Mouse (Mus musculus) c-Kit-negative CD71-positive TER-119-positive erythroid progenitor cells, embryonic 14.5 days (primary cell): ENCODE results near the gene Slc23a2.

ENCODE experiments used
- DNase-seq: peaks from one replicate; pipeline ENCODE4 v3.0.0-alpha.2; 2013; ENCODE audit warnings: low read depth, low spot score

The Slc23a2 gene

GRCm38 (mm10) chr2:132021616-132022015, 123.3 kb downstream of the Slc23a2 start:
- no peak for DNase-seq

GRCm38 (mm10) chr2:132020991-132021541, 123.8 kb downstream of the Slc23a2 start:
- no peak for DNase-seq

- DNase-seq = no peak
Measured at GRCm38 (mm10) chr2:132020420-132020819, 124.5 kb downstream of the Slc23a2 start.

GRCm38 (mm10) chr2:132019372-132019811, 125.5 kb downstream of the Slc23a2 start:
- DNase-seq = no peak

GRCm38 (mm10) chr2:132018156-132018555, 126.8 kb downstream of the Slc23a2 start:
- DNase-seq = no peak

GRCm38 (mm10) chr2:132017611-132018010, 127.3 kb downstream of the Slc23a2 start:
- DNase-seq = no peak

GRCm38 (mm10) chr2:132016034-132016433, 128.9 kb downstream of the Slc23a2 start:
- DNase-seq = no peak

- DNase-seq = no peak
Measured at GRCm38 (mm10) chr2:132013152-132013551, 131.8 kb downstream of the Slc23a2 start.

GRCm38 (mm10) chr2:132010781-132011180, 134.1 kb downstream of the Slc23a2 start:
- no peak for DNase-seq

- no peak for DNase-seq
Measured at GRCm38 (mm10) chr2:132008186-132008585, 136.7 kb downstream of the Slc23a2 start.

- no peak for DNase-seq
Measured at GRCm38 (mm10) chr2:132007475-132007819, 137.5 kb downstream of the Slc23a2 start.

- no peak for DNase-seq
Measured at GRCm38 (mm10) chr2:132006561-132007474, 138.1 kb downstream of the Slc23a2 start.

GRCm38 (mm10) chr2:132005445-132005844, 139.5 kb downstream of the Slc23a2 start:
- no peak for DNase-seq

GRCm38 (mm10) chr2:132004495-132005136, 140.3 kb downstream of the Slc23a2 start:
- no peak for DNase-seq

- DNase-seq = no peak
Measured at GRCm38 (mm10) chr2:132003916-132004315, 141.0 kb downstream of the Slc23a2 start.
